Mouse (Mus musculus) thymus, postnatal 4 days (tissue): ENCODE measurements around the gene Nlrx1.

ENCODE experiments used
- DNase-seq: peaks from one replicate; pipeline ENCODE4 v3.0.0; 2021

Nlrx1 gene

DNA sequence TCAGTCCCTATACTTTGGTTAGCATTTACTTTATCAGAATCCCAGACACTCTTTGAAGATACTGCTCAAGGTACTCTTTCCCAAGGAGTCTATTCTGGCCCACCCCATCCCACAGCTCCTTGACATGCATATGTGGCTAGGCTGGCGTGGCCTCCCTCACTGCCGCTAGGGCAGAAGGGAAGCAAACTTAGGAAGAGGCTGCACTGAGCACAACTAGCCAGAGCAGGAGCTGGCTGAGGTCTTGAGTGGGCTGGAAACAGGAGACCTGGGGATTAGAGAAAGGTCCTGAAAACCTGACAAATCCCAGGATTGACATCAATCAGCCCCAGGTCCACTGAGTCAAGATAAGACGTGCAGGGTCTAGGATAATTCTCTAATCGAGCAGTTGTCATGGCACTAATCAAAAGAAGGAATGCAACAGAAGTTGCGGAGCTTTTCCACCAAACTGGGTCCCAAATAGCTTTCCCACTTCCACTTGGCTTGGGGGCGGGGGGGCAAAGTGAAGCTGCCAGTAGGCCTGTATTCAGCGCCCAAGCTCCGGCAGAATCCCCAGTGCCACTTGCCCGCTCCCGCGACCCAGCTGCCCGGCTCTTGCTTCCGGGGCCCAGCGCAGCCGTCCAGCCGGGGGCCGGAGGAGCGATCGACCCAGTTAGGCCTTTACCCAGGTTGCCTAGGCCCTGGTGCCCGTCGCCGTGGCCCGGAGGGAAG, 926 bp downstream of the Nlrx1 start:
- DNase-seq, result peak; percentile 49

DNA sequence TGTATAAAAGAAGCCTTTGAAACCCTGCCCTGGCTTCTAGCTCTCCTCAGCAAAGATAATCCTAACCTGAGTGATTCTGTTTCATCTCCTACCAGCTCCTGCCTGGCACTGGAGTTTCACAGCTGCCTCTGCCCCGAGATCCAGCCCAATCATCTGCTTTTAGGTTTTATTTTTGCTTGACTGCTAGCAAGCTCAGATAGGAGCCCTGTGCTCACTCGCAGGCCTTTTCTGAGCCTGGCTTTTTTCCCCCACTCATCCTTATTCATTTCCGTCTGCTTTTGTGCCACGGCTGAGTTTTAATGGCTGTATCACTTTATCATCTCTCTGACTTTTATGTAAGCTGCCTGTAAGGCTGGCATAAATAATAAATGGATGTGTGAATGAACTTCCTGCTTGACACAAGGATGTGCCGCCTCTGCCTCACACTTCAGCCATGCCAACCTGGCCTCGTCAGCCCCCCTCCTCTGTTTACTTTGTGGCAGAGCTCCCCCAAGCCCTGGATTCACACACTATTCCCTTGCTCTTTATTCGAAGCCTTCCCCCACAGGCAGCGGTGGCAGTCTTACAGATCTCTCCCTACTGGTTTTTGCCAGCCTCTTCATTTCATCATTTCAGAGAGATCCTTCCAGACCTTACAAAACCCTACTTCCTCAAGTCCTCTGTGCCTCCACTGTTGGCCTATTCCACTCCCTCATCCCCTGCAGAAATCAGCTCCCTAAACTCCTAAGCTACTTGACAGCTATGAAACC, 1.7 kb downstream of the Nlrx1 start:
- DNase-seq, result no peak

DNA sequence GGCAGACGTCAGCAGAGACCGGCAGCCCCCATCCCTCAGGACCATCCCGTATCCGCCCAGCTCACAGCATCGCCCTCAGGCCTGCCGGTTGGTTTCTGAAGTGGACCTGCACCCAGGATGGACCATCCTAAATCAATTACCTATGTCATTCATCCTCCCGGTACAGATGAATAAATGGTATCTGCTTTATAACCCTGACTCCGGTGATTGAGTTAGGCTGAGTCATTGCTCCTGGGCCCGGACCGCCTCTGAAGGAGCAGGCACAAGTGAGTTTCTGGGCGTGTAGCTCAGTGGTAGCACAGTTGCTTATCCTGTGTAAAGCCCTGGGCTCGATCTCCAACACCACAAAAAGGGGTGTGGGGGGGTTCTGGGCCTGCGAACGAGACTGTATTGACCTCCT, 7.0 kb downstream of the Nlrx1 start:
- DNase-seq, result no peak

- DNase-seq, result no peak
These were observed 9.4 kb downstream of the Nlrx1 start for GRCm38 (mm10) chr9:44259014-44259413.

DNA sequence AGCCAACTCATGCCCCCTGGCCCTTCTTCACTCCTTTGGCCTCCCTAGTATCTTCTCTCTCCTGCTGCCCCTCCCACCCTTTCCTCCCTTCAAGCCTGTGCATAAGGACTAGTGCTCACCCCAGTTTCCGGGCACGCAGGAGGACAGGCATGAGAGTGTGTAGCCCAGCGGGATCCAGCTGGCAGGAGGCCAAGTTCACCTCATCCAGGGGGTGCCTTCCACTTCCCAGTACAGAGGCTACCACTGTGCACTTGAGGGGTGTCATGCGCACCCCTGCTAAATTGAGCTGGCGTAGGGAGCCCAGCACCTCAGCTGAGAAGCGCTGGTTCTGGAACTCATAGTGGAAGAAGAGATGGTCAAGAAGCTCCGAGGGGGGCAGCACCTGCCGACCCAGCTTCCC, 12.2 kb downstream of the Nlrx1 start:
- DNase-seq, result peak; percentile 25

- no peak for DNase-seq
These were observed 13.3 kb downstream of the Nlrx1 start for GRCm38 (mm10) chr9:44255136-44255521.

GRCm38 (mm10) chr9:44254508-44255135, 13.8 kb downstream of the Nlrx1 start:
- DNase-seq, result peak; percentile 15

GRCm38 (mm10) chr9:44253441-44253840, 15.0 kb downstream of the Nlrx1 start:
- DNase-seq, result peak; percentile 74

DNA sequence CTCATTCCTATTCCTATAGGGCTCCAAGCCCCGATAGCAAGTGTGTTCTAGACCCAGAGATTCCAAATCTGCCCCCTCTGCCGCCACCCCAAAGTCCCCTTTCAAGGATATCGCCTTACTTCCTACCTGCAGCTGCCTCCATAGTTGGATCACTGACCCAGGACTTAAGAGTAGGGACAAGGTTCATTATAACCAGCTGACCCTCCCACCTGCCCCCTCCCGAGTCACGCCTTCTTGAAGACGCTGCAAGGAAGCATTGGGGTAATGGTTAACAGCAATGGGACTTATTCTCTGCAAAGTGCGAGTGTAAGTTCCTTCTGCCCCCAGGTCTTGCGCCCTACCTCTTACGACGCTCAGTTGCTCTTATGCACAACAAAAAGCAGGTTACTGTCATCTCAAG, 17.1 kb downstream of the Nlrx1 start, which contains the start of gene Pdzd3:
Pdzd3 (minus strand) TSS at position 158 of the 400 bp plus-strand sequence.
- DNase-seq, result peak; percentile 7

DNA sequence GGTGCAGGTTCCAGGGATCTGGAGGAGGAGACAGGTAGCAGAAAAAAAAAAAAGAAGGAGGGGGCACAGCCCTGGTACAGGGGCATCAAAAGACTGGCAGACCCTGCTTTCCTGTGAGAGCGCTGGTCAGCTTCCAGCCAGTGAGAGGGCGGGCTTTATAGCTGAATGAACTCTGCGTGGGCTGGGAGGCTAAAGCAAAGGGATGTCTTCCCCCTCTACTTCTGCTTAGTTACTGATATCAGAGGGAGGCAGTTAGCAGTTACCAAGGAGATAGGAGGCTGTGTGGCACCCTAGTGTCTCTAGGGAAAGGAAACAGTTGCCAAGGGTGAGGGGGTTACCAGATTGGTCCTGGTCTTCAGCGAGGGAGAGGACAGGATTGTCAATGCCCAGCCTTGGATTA, 18.0 kb downstream of the Nlrx1 start:
- peak; percentile 17 for DNase-seq

DNA sequence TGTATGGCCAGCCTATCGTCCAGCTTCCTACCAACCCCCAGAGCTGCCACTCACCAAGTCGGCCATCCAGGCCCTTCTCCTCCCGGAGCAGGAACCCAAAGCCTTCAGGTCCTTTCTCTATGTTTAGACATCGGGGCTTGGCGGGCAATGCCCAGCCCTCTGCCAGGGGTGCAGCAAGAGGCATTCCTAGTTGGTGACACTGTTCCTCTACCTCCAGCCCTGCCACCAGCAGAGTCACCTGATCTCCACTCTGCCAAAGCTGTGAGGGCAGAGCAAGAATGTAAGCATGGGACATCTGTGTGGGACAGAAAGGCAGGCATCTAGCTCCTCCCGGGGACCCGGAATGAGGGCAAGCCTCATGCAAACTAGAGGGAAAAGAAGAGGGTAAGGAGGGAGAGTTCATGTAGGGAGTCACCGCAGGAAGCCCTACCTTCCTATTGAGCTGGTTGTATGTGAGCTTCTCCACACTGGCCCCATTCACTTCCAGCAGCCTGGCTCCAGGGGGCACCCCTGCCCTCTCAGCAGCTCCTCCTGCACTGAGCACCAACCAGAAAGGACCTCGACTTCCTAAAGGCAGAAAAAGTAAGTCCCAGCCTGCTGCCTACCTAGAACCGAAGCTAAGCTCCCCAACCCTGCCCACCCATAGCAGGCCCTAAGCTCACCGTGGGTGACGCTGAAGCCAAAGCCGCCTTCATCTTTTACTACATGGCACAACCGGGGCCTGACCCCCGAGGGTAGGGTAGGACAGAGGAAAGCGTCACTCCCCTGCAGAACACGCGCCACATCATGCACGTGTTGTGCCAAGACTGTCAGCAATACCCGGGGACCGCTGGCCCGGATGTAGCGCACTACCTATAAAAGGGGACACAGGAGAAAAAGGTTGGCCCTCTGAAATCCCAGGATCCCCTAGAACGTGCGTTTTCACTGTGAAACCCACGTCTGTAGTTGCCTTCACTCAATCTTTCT, 18.9 kb downstream of the Nlrx1 start:
- DNase-seq, result peak; percentile 90

GRCm38 (mm10) chr9:44247907-44248306, 20.5 kb downstream of the Nlrx1 start:
- no peak for DNase-seq

- DNase-seq, result no peak
These were observed 24.8 kb downstream of the Nlrx1 start for GRCm38 (mm10) chr9:44243621-44244020.

- DNase-seq, result peak; percentile 59
These were observed 27.0 kb downstream of the Nlrx1 start for GRCm38 (mm10) chr9:44241418-44241817.

- DNase-seq, result peak; percentile 30
These were observed 27.5 kb downstream of the Nlrx1 start for GRCm38 (mm10) chr9:44240911-44241310.

DNA sequence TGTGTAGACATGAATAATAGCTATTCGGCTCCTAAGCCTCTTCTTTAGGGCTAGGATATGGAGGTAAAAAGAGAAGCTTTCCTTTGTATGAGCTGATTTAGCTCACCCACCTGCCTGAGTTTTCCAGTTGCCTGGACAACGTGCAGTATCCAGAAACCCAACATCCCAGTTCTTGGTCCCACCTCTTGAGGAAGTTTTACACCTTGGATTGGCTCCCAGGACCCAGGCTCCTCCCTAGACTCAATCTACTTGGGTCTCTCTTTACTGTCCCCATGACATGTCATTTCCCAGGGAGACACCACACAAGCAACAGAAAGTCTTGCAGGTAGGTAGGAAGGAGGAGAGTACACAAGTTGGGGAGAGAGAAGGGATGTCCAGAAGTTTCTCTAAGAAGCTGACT, 28.0 kb downstream of the Nlrx1 start, which contains the start of gene Ccdc153:
Ccdc153 (plus strand) TSS at position 278 of the 400 bp plus-strand sequence.
- no peak for DNase-seq

- DNase-seq, result peak; percentile 85
These were observed 29.0 kb downstream of the Nlrx1 start for GRCm38 (mm10) chr9:44239447-44239846.

- DNase-seq, result peak; percentile 66
These were observed 29.8 kb downstream of the Nlrx1 start for GRCm38 (mm10) chr9:44238501-44239190.

DNA sequence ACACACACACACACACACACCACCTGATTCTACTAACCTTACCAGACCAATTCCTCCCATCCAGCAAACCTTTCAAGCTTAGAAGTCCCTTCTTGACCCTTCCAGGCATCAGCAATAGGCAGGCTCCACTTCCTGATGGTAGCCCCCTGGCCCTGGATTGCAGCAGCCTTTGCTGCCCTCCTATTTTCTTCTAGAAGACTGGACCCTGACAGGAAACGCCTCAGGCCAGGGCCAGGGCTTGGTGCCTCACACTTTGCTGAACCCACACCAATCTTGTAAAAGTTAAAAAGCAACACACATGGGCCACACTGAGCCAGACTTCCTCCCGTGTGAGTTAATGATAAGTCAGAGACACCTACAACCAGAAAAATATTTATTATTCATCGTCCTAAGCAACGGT, 31.3 kb downstream of the Nlrx1 start:
- DNase-seq, result peak; percentile 51

GRCm38 (mm10) chr9:44236601-44237000, 31.8 kb downstream of the Nlrx1 start:
- peak; percentile 50 for DNase-seq

- peak; percentile 86 for DNase-seq
These were observed 33.6 kb downstream of the Nlrx1 start for GRCm38 (mm10) chr9:44234479-44235427.
